Mouse (Mus musculus): ENCODE data around the gene Abhd17a.

Gene Abhd17a

GRCm38 (mm10) chr10:80576351-80577194, 13.6 kb downstream of the Abhd17a start:
- DNase-seq, result peak; percentile 51 to 62

GRCm38 (mm10) chr10:80575925-80576324, 14.2 kb downstream of the Abhd17a start:
- no peak for DNase-seq

GRCm38 (mm10) chr10:80574896-80575295, 15.2 kb downstream of the Abhd17a start:
- DNase-seq, result no peak

- no peak for DNase-seq
These were observed 16.2 kb downstream of the Abhd17a start for GRCm38 (mm10) chr10:80573944-80574343.

DNA sequence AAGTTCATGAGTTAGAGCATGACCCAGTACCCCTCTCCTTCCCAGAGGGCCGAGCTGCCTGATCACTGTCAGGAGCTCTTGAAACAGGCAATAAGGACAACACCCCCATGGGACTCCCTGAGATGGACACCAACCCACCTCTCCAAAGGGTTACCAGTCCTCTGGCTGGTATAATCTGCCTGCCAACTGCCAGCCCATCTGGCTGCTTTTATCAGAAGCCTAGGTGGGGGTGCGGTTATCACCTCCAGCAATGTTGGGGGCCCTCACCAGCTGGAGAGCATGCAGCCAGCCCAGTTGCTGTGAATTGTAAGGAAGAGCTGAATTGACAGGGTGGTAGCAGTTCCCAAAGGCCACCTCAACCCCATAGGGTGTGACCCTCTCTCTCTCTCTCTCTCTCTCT, 17.7 kb downstream of the Abhd17a start:
- no peak for DNase-seq

- peak; percentile 46 to 65 for DNase-seq
These were observed 19.0 kb downstream of the Abhd17a start for GRCm38 (mm10) chr10:80570871-80571836.

DNA sequence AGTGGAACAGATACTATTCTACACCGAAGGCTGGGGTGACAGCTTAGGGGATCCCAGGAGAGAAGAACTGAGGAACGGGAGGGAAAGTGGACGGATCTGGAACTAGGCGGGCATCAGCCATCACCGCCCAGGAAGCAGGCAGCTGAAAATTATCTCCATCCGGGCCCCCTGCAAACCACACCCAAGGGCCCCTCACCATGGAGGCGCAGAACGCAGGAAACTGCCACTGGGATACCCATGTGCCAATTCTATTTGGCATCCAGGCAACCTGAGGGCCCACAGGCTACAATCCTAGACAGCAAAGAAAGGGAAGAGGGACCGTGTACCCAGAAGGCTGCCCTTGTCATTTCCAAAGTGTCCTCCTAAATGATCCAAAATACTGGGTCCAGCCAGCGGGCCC, 19.7 kb downstream of the Abhd17a start:
- DNase-seq, result no peak

DNA sequence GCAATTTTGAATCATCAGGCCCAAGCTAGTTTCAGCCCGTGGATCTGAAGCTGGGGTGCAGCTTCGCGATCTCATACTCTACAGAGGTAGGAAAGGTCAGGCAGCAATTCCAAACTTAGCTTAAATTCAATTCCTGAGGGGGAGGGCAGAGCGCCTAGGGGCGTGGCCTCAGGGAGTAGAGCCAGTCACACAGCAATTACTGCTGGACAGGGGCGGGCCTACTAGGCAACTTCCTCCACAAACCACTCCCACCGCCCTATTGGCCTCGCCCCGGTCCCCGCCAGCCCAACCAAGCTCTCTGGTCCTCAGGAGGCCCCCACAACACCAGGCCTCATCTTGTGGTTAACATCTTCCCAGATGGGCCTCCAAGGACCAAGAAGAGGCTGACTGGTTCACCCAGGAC, 20.5 kb downstream of the Abhd17a start:
- DNase-seq, result peak; percentile 79 to 82

DNA sequence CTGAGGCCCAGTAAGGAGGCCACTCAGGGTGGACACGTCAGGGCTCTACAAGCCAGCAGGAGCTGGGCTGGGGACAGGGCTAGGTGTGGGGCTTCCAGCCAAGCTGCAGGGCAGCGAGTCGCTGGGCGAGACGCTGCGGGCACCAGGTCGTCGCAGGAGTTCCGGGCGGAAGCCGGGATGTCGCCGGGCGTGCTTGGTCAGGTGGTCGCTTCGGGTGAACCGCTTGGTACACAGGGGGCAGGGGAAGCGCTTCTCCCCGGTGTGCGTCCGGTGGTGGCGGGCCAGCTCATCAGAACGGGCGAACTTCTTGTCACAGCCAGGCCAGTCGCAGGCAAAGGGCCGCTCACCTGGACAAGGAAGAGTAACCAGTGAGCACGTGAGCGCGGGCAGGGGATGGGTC, 21.3 kb downstream of the Abhd17a start:
- no peak for DNase-seq

DNA sequence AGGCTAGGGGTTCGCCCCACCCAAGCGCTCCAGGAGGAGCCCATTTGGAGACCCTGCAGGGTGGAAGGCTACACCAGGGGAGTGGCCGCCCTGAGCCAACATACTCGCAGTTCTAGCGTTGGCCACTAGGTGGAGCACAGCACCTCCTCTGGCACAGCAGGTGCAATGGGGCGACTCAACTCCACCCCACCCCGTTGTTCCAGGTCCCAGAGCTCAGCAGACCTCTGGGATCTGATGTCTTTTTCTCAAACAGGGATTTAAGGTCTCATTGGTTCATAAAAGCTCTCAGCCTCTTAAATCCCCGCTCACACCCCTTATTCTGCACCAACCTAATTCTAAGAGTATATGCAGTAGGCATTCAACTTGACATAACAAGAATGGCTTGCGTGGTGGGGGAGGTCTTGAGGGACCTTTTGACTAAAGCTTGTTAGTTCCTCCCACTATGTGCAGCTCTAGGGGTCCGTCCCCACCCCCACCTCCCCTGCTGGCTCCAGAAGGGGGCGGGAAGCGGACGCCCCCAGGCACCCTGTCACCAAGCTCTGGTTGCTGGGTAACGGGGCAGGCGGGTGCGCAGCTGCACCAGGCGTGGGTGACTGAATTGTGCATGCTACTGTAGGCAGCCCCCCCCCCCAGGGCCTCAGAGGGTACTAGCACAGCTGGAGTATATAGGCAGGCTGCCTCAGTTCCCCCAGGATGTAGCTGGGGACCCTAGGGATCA, 23.6 kb downstream of the Abhd17a start:
- DNase-seq, result peak; percentile 83 to 87

DNA sequence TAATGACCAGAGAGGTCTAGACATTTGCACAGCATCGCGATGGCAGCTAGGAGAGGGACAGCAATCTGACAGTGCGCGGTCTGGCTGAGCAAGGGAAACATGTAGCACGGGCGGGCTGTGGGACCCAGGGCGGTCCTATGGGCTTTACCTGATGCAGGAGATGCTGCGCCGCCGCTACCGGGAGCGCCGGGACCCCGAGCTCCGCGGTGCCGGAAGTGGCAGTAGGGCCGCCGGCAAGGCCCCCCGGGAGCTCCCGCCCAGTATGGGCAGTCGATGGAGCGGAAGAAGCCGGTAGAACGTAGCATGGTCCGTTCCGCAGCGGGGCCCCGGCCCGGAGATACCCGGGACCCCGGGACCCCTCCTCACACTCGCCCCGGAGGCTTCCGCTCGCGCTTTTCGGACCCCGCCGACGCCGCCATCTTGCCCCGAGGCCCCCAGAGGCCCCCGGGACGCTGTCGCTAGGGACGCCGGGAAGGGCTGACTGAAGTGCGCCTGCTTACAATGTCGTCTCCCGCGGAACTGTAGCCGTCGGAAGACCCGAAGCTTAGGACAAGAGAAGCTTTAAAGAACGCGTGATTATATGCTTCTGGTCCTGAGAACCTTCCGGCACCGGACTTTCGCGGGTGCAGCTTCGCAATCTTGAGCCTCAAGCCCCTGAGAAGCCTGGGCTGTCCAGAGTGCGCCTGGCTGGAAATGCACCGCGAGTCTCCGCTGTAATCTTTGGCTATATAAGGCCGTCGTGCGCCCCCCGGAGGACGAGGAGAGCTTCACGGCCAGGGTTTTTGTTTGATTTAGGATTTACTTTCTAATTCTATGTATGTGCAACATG, 28.8 kb downstream of the Abhd17a start, which contains the start of gene Rexo1:
TSS of gene Rexo1 (minus strand) at position 445 of the 829 bp plus-strand sequence.
- DNase-seq, result peak; percentile 92 to 94

- DNase-seq, result no peak
These were observed 29.5 kb downstream of the Abhd17a start for GRCm38 (mm10) chr10:80560621-80561020.

GRCm38 (mm10) chr10:80559431-80559830, 30.7 kb downstream of the Abhd17a start:
- DNase-seq, result no peak

GRCm38 (mm10) chr10:80557346-80557965, 32.7 kb downstream of the Abhd17a start:
- DNase-seq, result peak; percentile 79 to 83

- DNase-seq, result no peak
These were observed 36.1 kb downstream of the Abhd17a start for GRCm38 (mm10) chr10:80553997-80554396.

DNA sequence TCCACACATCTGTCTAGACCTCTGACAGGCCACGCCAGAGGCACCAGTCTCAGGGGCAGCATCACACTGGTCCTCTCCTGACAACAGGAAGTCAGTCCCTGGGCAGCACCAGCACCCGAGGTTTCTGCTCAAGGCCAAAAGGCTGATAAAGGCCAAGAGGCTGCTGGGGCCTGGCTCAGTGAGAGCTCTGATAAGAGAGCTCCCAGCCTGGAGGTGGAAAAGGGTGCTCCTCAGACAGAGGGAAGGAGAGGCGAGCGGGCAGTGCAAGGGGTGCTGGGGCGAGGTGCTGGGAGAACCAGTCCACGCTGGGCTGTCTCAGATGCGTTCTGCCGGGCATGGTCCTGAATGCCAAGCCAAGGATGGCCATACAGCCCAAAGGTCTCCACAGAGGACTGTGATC, 36.6 kb downstream of the Abhd17a start:
- no peak for DNase-seq

DNA sequence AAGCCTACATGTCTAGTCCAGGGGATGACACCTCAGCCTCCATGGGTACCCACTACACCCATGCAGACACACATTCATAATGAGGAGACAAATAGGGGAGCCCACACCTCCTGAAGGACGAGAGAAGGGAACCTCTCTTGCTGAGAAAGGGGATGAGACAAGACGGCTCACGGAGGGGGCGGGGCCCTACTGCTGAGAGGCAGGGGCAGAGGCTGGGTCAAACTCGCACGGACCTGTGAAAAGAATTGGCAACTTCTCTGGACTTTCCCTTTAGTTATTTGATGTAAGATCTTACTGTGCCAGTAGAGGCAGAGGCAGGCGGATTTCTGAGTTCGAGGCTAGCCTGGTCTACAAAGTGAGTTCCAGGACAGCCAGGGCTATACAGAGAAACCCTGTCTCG, 37.8 kb downstream of the Abhd17a start:
- DNase-seq, result no peak

DNA sequence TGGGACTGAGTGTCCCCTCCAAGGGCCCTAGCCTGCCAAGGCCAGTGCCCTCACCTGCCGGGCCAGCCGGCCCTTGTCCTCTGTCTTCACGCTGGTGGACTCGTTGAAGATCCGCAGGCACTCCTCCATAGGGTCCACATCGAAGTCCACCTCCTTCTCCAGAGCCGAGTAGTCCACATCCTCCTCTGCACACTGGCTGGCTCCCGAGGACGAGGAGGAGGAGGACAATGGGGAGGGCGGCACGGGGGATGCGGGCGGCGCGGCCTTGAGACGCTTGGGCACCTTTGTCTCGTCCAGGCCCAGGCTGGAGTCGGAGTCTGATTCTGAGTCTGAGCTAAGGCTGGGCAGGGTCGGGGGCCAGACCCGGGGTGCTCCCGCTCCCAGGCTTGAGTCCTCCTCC, 40.9 kb downstream of the Abhd17a start:
- no peak for DNase-seq

DNA sequence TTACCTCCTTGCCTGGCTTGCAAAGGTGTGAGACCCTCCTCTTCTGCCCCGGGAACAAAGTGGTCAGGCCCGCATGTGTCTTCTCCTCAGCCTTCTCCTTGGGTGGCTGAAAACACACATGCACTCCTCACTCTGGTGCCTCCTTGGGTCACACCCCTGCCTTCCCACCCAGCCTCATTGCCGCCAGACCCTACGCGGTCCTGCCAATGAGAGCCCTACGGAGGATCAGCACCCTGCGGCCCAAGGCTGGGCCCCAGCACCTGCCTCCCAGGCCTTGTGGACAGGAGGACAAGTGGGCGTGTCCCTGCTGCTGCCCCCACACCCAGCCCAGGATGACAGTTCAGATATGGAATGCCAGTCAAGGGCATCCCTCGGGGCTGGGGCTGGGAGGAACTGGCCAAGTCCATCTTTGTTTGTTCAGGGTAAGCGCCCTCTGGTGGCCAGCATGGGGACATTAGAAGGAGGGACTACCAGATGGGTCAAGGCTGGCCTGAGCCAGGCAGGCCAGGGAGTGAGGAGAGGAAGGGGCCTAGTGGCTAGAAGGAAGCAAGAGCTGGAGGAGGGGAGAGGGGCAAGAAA, 41.6 kb downstream of the Abhd17a start:
- peak; percentile 37 to 55 for DNase-seq

GRCm38 (mm10) chr10:80547539-80547938, 42.6 kb downstream of the Abhd17a start:
- DNase-seq, result no peak

GRCm38 (mm10) chr10:80546945-80547344, 43.2 kb downstream of the Abhd17a start:
- no peak for DNase-seq
